Mouse (Mus musculus): Measurements from ENCODE around the gene Hid1. TPM values are rescaled to one million over a fixed set of nuclear protein-coding genes. Genes with fewer than 3 reads are reported as not detected.
A peak's percentile ranks its signal among the peaks of the same experiment; 100 is the strongest.

Gene Hid1
- total RNA-seq, 2 experiments from 2014 or later: 5.9 to 8.5 TPM

- no peak for DNase-seq
These were observed 31.4 kb downstream of the Hid1 start for GRCm38 (mm10) chr11:115336115-115336514.

GRCm38 (mm10) chr11:115335223-115335622 is 32.3 kb downstream of the Hid1 start:
- DNase-seq: no peak

DNA sequence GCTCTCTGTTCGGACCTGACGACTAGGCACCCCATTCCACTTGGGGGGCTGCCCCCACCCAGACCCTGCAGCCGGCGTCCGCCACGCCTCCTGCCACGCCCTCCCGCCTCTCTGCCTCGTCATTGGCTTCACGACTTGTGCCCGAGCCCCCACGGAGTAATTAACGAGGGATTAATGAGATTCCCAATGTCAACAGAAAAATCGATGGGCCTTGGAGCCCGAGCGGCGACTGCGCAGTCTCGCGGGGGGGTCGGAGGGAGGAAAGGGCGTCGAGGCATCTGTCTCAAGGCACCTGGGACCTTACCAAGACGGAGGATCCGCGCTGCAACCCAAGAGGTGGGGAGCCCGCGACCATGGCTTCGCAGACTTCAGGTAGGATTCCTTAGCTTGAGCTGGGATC is 33.0 kb downstream of the Hid1 start, which contains the start of gene Otop3:
Gene Otop3, plus strand, starts transcription at position 201 of the 400 bp plus-strand sequence.
- DNase-seq: no peak

DNA sequence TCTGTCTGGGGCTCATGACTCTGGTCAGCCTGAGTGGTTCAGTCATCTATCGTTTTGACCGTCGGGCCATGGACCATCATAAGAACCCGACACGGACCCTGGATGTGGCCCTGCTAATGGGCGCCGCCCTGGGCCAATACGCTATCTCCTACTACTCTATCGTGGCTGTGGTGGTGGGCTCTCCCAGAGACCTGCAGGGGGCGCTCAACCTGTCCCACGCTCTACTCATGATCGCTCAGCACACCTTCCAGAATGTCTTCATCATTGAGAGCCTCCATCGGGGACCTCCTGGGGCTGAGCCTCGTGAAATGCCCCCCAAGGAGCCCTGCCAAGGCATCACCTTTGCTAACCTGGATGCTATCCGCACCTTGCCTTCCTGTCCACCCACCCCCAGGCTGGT is 38.2 kb downstream of the Hid1 start:
- no peak for DNase-seq

DNA sequence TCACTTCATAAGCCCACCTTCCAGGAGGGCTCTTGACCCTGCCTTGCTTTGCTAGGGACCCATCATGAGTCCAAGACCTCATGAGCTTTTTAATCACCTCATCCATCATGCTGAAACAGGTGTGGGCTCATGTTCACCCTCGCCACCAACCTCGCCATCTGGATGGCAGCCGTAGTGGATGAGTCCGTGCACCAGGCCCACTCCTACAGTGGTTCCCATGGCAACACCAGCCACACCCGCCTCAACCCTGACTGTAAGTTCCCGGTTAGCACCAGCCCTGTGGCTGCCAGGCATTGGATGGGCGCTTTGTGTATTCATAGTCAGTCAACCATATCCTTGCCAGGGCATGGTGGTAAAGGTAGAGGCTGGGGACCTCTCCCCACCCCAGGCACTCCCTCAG is 40.8 kb downstream of the Hid1 start:
- no peak for DNase-seq

GRCm38 (mm10) chr11:115323354-115323753 is 44.2 kb downstream of the Hid1 start:
- DNase-seq: no peak

DNA sequence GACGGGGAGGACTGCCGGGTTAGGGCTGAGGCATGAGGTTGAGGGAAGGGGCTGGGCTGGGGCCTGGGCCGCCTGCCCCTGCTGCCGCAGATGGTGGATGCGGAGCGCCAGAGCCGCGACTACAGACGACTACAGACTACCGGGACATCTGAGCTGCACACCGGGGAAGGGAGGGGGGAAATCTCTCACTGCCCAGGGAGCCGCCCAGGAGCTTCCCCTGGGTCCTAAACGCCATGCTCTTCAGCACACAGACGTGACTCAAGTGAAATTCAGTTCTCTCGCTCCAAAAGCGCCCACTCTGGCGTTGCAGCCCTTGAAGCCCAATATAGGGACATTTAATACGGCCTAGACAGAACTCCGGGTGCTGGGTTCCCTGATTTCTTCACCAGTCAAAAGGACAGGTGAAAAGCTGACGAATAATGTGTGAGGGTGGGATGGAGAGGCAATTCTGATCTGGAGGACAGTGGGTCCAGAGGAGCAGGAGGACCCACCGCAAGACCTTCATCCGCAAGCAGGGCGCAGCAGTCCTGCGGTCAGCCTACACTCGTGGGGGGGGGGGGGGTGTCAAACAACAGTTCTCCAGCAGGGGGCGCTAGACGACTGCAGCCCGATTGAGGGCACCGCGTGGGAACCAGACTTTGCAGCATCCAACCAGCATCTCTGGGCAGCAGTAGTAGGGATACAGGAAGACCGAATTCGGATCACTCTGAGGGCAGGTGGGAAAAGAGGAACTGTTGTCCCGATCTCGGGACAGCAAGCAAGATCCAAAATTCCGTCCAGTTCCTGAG is 45.5 kb downstream of the Hid1 start, which contains the start of gene Ush1g:
Gene Ush1g, minus strand, starts transcription at position 136 of the 788 bp plus-strand sequence.
- DNase-seq: peak; percentile 73

DNA sequence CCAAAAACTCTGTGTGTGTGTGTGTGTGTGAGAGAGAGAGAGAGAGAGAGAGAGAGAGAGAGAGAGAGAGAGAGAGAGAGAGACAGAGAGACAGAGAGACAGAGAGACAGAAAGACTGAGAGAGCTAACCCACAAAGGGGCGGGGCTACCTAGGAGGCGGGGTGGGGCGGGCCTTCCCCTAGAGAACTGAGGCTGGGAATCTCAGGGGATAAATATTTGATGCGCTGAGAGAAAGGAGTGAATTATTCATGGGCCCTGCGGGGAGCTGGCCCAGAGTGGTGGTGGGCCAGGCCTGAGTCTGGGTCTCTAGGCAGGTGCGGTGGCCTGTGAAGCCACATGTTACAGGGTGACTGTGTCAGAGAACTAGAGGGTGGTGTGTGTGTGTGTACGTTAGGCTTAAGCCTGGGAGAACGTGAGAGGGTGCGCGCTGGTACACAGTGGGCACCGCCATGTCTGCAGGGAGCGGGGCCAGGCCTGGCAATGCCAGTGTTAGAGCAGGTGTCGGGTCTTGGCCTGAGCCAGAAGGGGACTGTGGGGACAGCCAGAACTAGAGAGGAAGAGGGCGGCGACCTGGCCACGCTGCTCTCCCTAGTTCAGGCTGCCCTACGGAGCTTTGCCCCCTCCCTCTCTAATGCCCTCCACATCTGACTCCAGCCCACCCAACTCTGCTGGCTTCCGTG is 47.7 kb downstream of the Hid1 start:
- no peak for DNase-seq

- DNase-seq: no peak
These were observed 49.1 kb downstream of the Hid1 start for GRCm38 (mm10) chr11:115318245-115319027.

DNA sequence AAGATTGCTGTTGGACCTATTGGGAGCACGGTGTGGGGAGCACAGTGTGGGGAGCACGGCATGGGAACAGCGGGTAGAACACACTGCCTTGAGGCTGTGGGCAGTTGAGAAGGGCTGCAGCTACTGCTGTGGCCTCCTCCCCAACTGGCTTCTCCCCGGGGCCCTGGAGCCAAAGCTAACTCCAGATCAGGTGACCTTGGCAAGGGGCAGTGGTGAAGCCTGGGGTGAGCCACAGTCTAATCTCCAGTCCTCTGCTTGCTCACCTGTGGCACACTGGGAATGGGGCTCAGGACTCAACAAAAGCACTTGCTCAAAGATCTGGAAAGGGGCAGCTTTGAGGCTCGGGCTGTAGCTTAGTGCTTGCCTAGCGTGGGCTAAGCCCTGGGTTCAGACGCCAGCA is 50.4 kb downstream of the Hid1 start:
- no peak for DNase-seq

- no peak for DNase-seq
These were observed 53.3 kb downstream of the Hid1 start for GRCm38 (mm10) chr11:115314249-115314648.

DNA sequence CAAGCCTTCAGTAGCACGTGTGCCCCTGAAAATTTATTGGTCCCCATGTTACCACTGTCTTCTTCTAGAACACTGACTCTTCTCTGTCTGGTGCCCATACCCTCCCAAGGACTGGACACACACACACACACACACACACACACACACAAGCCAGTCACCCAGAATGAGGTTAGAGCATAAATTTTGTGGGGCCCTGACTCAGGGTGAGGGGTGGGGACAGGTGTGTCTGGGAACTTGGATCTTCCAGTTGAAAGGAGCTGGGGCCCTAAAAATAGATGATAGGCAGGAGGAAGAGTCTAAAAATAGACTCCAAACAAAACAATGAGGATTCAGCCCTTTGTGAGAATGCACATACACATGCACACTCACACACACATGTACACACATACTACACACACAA is 58.8 kb downstream of the Hid1 start:
- DNase-seq: no peak

GRCm38 (mm10) chr11:115306863-115307262 is 60.7 kb downstream of the Hid1 start, which contains the start of gene Otop2:
TSS of gene Otop2 (plus strand) at chr11:115307163.
- DNase-seq: no peak

DNA sequence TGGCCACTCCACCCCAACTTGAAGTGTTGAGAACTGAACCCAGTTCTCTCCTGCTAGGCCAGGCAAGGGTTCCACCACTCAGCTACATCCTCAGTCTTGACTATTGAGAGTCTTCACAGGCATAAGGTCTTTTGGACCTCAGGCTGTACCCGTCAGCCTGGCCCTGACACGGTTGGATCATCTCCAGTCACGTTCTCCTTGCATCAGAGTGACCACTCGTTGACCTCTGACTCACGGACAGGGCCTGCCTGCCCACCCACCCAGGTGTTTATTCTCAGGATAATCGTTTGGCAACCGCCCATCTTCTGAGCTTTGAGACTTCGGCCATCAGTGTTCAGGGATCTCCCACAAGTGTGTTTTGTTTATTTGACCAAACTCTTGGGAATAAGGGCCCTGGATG is 64.4 kb downstream of the Hid1 start:
- DNase-seq: no peak

- no peak for DNase-seq
These were observed 66.2 kb downstream of the Hid1 start for GRCm38 (mm10) chr11:115301351-115301750.

DNA sequence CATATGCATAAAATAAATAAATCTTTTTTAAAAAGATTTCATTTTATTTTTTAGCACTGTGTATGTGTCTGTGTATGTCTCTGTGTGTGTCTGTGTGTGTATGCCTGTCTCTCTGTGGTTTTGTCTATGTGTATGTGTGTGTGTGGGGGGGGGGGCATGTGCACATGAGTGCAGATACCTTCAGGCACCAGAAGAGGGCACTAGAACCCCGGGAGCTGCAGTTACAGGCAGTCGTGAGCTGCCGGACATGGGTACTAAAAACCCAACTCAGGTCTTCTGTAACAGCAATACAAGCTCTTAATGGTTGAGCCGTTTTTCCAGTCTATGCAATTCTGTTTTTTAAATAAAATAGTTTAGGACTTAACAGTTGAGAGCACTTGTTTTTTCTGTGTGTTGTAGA is 66.8 kb downstream of the Hid1 start:
- no peak for DNase-seq

- DNase-seq: no peak
These were observed 69.4 kb downstream of the Hid1 start for GRCm38 (mm10) chr11:115298160-115298559.

Other genes starting within 250 kb of the Hid1 start
- under 1 TPM; 0.31 to 0.52 TPM for gene Cd300lf, start 233.8 kb downstream of the Hid1 start, total RNA-seq (2021)
- gene Slc9a3r1, start 204.4 kb downstream of the Hid1 start, total RNA-seq (2021): 10 to 100 TPM; 13.9 to 15.3 TPM
- gene Tmem104, start 180.3 kb downstream of the Hid1 start, total RNA-seq (2021): 1 to 10 TPM; 5.2 to 9.3 TPM
- 10 to 100 TPM; 11.9 to 12.0 TPM for gene Nat9, start 179.9 kb downstream of the Hid1 start, total RNA-seq (2021)
- under 1 TPM; 0.12 to 0.18 TPM for gene Grin2c, start 100.5 kb downstream of the Hid1 start, total RNA-seq (2021)
- gene Fdxr, start 90.7 kb downstream of the Hid1 start, total RNA-seq (2021): 1 to 10 TPM; 7.5 to 9.5 TPM
- gene Fads6, start 70.1 kb downstream of the Hid1 start, total RNA-seq (2021): 1 to 10 TPM in 1 of 2 experiments, under 1 TPM in 1; 0.86 to 1.4 TPM
- gene Otop2, start 60.6 kb downstream of the Hid1 start, total RNA-seq (2021): not detected
- under 1 TPM; 0.09 to 0.12 TPM for gene Ush1g, start 45.7 kb downstream of the Hid1 start, total RNA-seq (2021)
- not detected for gene Otop3, start 33.0 kb downstream of the Hid1 start, total RNA-seq (2021)
- gene Cdr2l, start 14.2 kb upstream of the Hid1 start, total RNA-seq (2021): 10 to 100 TPM; 18.8 to 20.3 TPM
- 100 to 1,000 TPM; 153 to 156 TPM for gene Mrpl58, start 36.0 kb upstream of the Hid1 start, total RNA-seq (2021)
- 1,000 to 10,000 TPM; 1,670 to 1,720 TPM for gene Atp5h, start 52.2 kb upstream of the Hid1 start, total RNA-seq (2021)
- gene Kctd2, start 52.4 kb upstream of the Hid1 start, total RNA-seq (2021): 10 to 100 TPM; 22.8 to 27.3 TPM
- gene Trim80, start 72.8 kb upstream of the Hid1 start, total RNA-seq (2021): not detected
- gene Slc16a5, start 94.7 kb upstream of the Hid1 start, total RNA-seq (2021): under 1 TPM in 1 of 2 experiments, not detected in 1; 0.29 TPM
- 1 to 10 TPM; 3.1 to 4.3 TPM for gene Armc7, start 107.9 kb upstream of the Hid1 start, total RNA-seq (2021)
- 10 to 100 TPM; 27.3 to 27.4 TPM for gene Nt5c, start 124.1 kb upstream of the Hid1 start, total RNA-seq (2021)
- 100 to 1,000 TPM; 559 to 561 TPM for gene Jpt1, start 146.6 kb upstream of the Hid1 start, total RNA-seq (2021)
- gene Sumo2, start 168.5 kb upstream of the Hid1 start, total RNA-seq (2021): 100 to 1,000 TPM; 299 TPM
- gene Nup85, start 196.7 kb upstream of the Hid1 start, total RNA-seq (2021): 10 to 100 TPM; 46.6 to 50.5 TPM
- 10 to 100 TPM; 71.2 to 72.8 TPM for gene Mrps7, start 236.2 kb upstream of the Hid1 start, total RNA-seq (2021)
- 10 to 100 TPM; 18.3 to 20.8 TPM for gene Gga3, start 236.3 kb upstream of the Hid1 start, total RNA-seq (2021)
- 10 to 100 TPM; 34.0 to 40.6 TPM for gene Mif4gd, start 245.2 kb upstream of the Hid1 start, total RNA-seq (2021)